Mouse (Mus musculus): ENCODE data around the gene Cyp4f13.

- TF ChIP-seq CTCF (IDR thresholded peaks at IDR 0.05; ENCODE audit: low read depth, low read length) (no peak), POLR2A (IDR thresholded peaks at IDR 0.05; ENCODE audit: extremely low read depth, insufficient read depth, low read length) (no peak)
These were observed 66.6 kb downstream of the Cyp4f13 start for GRCm38 (mm10) chr17:32880320-32881218.

Measured in liver, adult 2 months (tissue).